Mouse (Mus musculus): Measurements from ENCODE around the gene E330017A01Rik. TPM values are rescaled to one million over a fixed set of nuclear protein-coding genes. Genes with fewer than 3 reads are reported as not detected.
A peak's percentile ranks its signal among the peaks of the same experiment; 100 is the strongest.

The E330017A01Rik gene
- polyA plus RNA-seq, 1 experiment from 2014 or later = not detected

DNA sequence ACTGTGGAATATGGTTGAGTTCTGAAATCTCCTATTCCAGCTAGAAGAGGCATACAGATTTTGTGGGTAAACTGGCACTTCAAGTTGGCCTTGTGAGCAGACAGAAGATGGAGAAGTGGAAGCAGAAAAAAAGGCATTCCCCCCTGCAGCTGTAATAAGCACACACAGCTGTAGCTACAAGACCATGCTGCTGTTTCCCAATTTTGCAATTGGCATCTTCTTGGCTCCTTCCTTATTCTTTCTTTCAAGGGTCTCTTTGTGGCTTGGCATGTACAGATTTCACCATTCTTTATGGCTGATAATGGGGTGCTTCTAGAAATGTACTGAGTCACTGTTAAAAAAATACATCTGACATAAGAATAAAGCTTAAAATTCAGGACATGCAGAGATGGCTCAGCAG is 21.2 kb downstream of the E330017A01Rik start:
- Histone ChIP-seq H3K27me3 (replicated peaks; ENCODE audit: low read depth, poor library complexity, severe bottlenecking) (no peaks in the 10 kb centered on the region), H3K36me3 (replicated peaks) (no peaks in the 10 kb centered on the region), H3K27ac (replicated peaks) (no peak overlapping the region), H3K4me3 (no peak overlapping the region), H3K9me3 (no peaks in the 10 kb centered on the region), H3K4me1 (no peaks in the 10 kb centered on the region)
- no peak for DNase-seq (ENCODE audit: low spot score)

DNA sequence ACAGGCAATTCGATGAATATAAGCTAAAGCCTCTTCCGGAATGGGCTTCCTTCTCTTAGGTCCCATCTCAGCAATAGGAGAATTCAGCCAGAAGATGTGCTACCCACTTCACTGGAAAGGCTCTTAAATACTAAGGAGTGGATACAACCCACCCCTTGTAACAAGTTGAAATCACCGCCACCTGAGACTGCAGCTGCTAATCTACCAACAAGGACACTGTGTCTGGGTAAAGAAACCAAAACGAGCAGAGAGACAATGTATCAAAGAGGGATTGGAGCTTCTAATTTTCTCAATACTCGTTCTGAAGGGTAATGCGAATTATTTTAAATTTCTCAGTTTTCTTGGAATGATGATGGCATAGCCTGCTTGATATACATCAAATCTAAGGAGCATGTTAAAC is 21.7 kb downstream of the E330017A01Rik start, which contains the start of gene Gm813:
Gene Gm813 (minus strand): TSS at position 101 of the 400 bp plus-strand sequence.
- Histone ChIP-seq H3K4me1 (no peaks in the 10 kb centered on the region), H3K36me3 (replicated peaks) (no peaks in the 10 kb centered on the region), H3K27ac (replicated peaks) (no peak within 1 kb of the TSS), H3K4me3 (no peak within 1 kb of the TSS), H3K9me3 (no peaks in the 10 kb centered on the region), H3K27me3 (replicated peaks; ENCODE audit: low read depth, poor library complexity, severe bottlenecking) (no peaks in the 10 kb centered on the region)
- WGBS = 86% methylated on average over 6 of the region's 6 CpGs
- DNase-seq (ENCODE audit: low spot score) = no peak

DNA sequence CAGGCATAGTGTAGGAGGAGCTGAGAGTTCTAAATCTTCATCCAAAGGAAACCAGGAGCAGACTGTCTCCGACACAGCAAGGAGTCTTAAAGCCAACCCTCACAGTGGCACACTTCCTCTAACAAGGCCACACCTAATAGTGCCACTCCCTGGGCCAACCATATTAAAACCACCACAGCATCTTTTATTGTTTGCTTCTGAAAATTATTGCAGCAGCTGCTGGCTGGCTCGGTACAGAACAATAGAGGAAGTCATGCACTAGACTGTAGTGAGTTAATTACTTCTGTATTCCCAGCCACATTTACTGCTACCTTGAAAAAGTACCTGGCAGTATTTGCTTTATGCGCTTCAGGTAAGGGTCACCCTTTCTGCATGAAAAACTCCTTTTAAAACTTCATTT is 25.6 kb downstream of the E330017A01Rik start:
- H3K27me3 ChIP-seq (replicated peaks; ENCODE audit: low read depth, poor library complexity, severe bottlenecking) = no peaks in the 10 kb centered on the region
- no peaks in the 10 kb centered on the region for H3K9me3 ChIP-seq
- 84% methylated on average over 3 of the region's 3 CpGs for WGBS
- H3K27ac ChIP-seq (replicated peaks) = no peak overlapping the region
- no peak for DNase-seq (ENCODE audit: low spot score)
- no peaks in the 10 kb centered on the region for H3K36me3 ChIP-seq (replicated peaks)
- H3K4me1 ChIP-seq = no peaks in the 10 kb centered on the region
- H3K4me3 ChIP-seq = no peak overlapping the region

DNA sequence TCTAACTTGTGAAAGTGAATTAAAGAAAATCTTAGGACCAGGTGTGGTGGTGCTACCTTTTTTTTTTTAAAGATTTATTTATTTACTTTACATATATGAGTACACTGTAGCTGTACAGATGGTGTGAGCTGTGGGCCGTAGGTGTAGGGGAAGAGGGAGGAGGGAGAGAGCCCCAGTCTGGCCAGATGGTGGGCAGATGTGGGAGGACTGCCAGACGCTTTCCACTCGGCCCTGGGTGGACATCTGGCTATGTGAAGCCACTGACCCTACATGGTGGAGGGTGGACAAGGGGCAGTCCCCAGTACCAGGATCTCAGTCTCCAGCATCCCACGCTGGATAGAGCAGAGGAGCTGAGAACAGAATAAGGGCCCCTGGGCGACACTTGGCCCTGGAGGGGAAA is 31.4 kb downstream of the E330017A01Rik start:
- no peak overlapping the region for H3K4me3 ChIP-seq

DNA sequence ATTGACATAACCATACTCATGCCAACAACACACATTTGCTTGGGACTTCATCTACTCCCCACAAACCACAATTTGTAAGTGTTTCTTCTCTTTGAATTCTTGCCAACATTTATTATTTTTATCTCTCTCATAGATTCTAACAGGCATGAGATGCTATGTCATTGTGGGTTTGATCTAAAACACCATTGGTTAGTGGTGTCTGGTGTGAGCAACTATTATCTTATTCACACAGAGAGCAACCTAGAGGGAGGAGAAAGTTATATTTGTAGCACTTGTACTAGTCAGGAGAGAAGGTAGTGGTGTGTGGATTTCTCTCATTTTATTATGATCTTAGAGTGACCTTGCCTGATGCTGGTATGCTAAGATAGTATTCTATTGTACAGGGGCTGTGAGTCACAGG is 33.9 kb downstream of the E330017A01Rik start:
- DNase-seq (ENCODE audit: low spot score) = no peak
- no peaks in the 10 kb centered on the region for H3K27me3 ChIP-seq (replicated peaks; ENCODE audit: low read depth, poor library complexity, severe bottlenecking)
- no peak overlapping the region for H3K27ac ChIP-seq (replicated peaks)
- no peak overlapping the region for H3K4me3 ChIP-seq
- H3K9me3 ChIP-seq = no peaks in the 10 kb centered on the region
- no peaks in the 10 kb centered on the region for H3K36me3 ChIP-seq (replicated peaks)
- peaks cover 4% of the 10 kb centered on the region; the same call in 1 of the 2 replicates for H3K4me1 ChIP-seq

More for the DNA sequence above, 31.4 kb downstream of the E330017A01Rik start:
- Histone ChIP-seq H3K27me3 (replicated peaks; ENCODE audit: low read depth, poor library complexity, severe bottlenecking) (no peaks in the 10 kb centered on the region), H3K27ac (replicated peaks) (no peak overlapping the region), H3K4me1 (peaks cover 4% of the 10 kb centered on the region; the same call in 1 of the 2 replicates), H3K36me3 (replicated peaks) (no peaks in the 10 kb centered on the region), H3K9me3 (no peaks in the 10 kb centered on the region)
- peak; percentile 58 for DNase-seq (ENCODE audit: low spot score)
- WGBS = 48% methylated on average over 5 of the region's 5 CpGs

DNA sequence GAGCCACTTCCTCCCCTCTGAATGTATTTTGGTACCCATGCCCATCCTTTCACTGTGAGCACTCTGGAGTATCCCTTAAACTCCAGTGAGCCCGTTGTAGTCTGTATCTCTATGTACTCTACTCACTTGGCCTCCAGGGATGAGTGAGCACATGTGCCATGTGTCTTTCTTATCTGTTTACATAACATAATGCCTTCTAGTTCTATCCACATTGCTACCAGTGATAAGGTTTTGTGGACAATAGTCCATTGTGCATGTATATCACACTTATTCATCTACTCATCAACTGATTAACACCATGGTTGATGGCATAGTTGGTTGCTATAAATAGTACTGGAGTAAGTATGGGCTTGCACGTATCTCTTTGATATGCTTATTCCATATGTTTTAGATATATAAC is 34.7 kb downstream of the E330017A01Rik start:
- no peak for DNase-seq (ENCODE audit: low spot score)
- Histone ChIP-seq H3K27ac (replicated peaks) (no peak overlapping the region), H3K27me3 (replicated peaks; ENCODE audit: low read depth, poor library complexity, severe bottlenecking) (no peaks in the 10 kb centered on the region), H3K36me3 (replicated peaks) (no peaks in the 10 kb centered on the region), H3K4me3 (no peak overlapping the region), H3K4me1 (peaks cover 4% of the 10 kb centered on the region; the same call in 1 of the 2 replicates), H3K9me3 (no peaks in the 10 kb centered on the region)
- 91% methylated on average over 2 of the region's 2 CpGs for WGBS

DNA sequence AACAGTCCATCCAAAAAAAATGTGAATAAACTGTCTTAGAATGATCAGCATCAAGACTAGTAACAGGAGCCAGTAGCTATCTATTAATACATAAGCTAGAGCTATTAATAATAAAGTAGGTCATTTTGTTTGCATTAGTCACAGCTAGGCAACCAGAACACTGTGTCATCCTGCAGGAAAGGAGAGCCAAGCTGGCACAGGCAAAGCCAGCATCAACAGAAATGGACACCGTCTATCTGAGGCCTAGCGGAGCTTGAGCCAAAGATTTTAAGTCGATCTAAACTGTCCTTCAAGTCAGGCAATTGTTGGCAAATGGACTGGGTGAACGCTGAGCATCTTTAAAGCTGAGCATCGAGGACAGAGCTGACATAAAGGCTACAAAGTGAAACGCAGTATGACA is 37.7 kb downstream of the E330017A01Rik start:
- no peaks in the 10 kb centered on the region for H3K27me3 ChIP-seq (replicated peaks; ENCODE audit: low read depth, poor library complexity, severe bottlenecking)
- no peaks in the 10 kb centered on the region for H3K4me1 ChIP-seq
- 91% methylated on average over 6 of the region's 6 CpGs for WGBS

DNA sequence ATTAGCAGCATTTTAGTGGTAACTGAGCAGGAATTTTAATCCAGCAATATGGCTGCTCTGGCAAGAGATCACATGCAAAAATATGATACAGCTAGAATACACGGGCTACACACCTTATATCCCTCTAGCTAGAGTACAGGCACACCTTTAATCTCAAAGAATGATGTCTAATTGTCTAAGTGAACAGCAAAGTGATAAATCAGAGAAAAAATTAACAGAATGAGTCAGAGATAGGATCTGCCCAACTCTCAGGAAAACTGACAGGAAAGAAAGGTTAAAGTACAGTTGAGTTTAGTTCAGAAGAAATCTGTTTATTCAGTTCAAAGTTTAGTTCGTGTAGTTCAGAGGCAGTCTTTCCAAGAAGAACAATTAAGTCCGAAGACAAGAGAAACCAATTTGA is 47.2 kb downstream of the E330017A01Rik start:
- Histone ChIP-seq H3K4me1 (no peaks in the 10 kb centered on the region), H3K4me3 (no peak overlapping the region), H3K27ac (replicated peaks) (no peak overlapping the region), H3K36me3 (replicated peaks) (no peaks in the 10 kb centered on the region), H3K9me3 (0 out of 2 replicates have a peak, but pooled peaks cover 2% of the 10 kb centered on the region), H3K27me3 (replicated peaks; ENCODE audit: low read depth, poor library complexity, severe bottlenecking) (no peaks in the 10 kb centered on the region)
- DNase-seq (ENCODE audit: low spot score) = no peak
- WGBS = 80% methylated on average over 3 of the region's 3 CpGs

More for the DNA sequence above, 37.7 kb downstream of the E330017A01Rik start:
- Histone ChIP-seq H3K9me3 (no peaks in the 10 kb centered on the region), H3K27ac (replicated peaks) (no peak overlapping the region), H3K36me3 (replicated peaks) (no peaks in the 10 kb centered on the region), H3K4me3 (no peak overlapping the region)
- DNase-seq (ENCODE audit: low spot score) = no peak

DNA sequence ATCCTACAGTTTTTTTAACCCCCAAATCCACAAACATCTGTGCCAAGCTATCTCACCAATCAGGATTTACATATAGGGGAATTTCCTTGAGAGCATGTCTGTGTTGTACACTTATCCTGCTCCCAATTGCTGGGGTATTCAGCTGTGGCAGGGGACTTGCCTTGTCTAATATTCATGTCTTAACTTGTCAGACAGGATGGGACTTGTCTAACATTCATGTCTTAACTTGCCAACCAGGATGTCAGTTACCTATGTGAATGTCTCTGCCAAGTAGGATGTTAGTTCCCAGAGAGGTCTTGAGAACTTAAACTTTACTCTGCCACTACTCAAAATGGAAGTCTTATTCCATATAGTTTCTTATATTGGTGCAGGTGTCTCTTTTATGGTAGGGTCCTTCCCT is 49.1 kb downstream of the E330017A01Rik start:
- Histone ChIP-seq H3K9me3 (0 out of 2 replicates have a peak, but pooled peaks cover 2% of the 10 kb centered on the region), H3K36me3 (replicated peaks) (no peaks in the 10 kb centered on the region), H3K27ac (replicated peaks) (no peak overlapping the region), H3K4me3 (no peak overlapping the region), H3K4me1 (no peaks in the 10 kb centered on the region), H3K27me3 (replicated peaks; ENCODE audit: low read depth, poor library complexity, severe bottlenecking) (no peaks in the 10 kb centered on the region)
- DNase-seq (ENCODE audit: low spot score) = no peak

Other genes with a start within 250 kb of the E330017A01Rik start
- 6.6 and 7.1 TPM in 2 replicates for gene Dcbld2, start 230.3 kb downstream of the E330017A01Rik start, polyA plus RNA-seq (2016; fragmentation: Nextera tagmentation; extraction: Ambion mirVana)
- gene St3gal6, start 114.5 kb downstream of the E330017A01Rik start, polyA plus RNA-seq (2016; fragmentation: Nextera tagmentation; extraction: Ambion mirVana) = 10.3 and 11.9 TPM in 2 replicates
- not detected in 2 replicates for gene Gm813, start 21.8 kb downstream of the E330017A01Rik start, polyA plus RNA-seq (2016; fragmentation: Nextera tagmentation; extraction: Ambion mirVana)
- gene Cpox, start 31.6 kb upstream of the E330017A01Rik start, polyA plus RNA-seq (2016; fragmentation: Nextera tagmentation; extraction: Ambion mirVana) = 25.0 and 26.9 TPM in 2 replicates
- not detected in 2 replicates for gene Gpr15, start 80.3 kb upstream of the E330017A01Rik start, polyA plus RNA-seq (2016; fragmentation: Nextera tagmentation; extraction: Ambion mirVana)
- 101 and 105 TPM in 2 replicates for gene Cldnd1, start 89.2 kb upstream of the E330017A01Rik start, polyA plus RNA-seq (2016; fragmentation: Nextera tagmentation; extraction: Ambion mirVana)
- not detected in 2 replicates for gene Olfr172, start 124.4 kb upstream of the E330017A01Rik start, polyA plus RNA-seq (2016; fragmentation: Nextera tagmentation; extraction: Ambion mirVana)
- gene Olfr173, start 161.5 kb upstream of the E330017A01Rik start, polyA plus RNA-seq (2016; fragmentation: Nextera tagmentation; extraction: Ambion mirVana) = not detected in 2 replicates
- not detected in 2 replicates for gene Olfr175-ps1, start 188.0 kb upstream of the E330017A01Rik start, polyA plus RNA-seq (2016; fragmentation: Nextera tagmentation; extraction: Ambion mirVana)
- not detected in 2 replicates for gene Olfr177, start 236.0 kb upstream of the E330017A01Rik start, polyA plus RNA-seq (2016; fragmentation: Nextera tagmentation; extraction: Ambion mirVana)

Data from embryonic facial prominence, embryonic 10.5 days (tissue).